Mouse (Mus musculus) MEL (cell line): ENCODE data around the gene Metap2. TPM values are rescaled to one million over a fixed set of nuclear protein-coding genes. Genes with fewer than 3 reads are reported as not detected.
A peak's percentile ranks its signal among the peaks of the same experiment; 100 is the strongest.

ENCODE experiments used
- DNase-seq: peaks from one replicate; pipeline ENCODE4 v3.0.0; 2011; ENCODE audit warnings: low read depth, low spot score
- H3K27ac ChIP-seq: 2 replicates; pipeline ENCODE4 v1.5.1; 2012; ENCODE audit warnings: low read depth, mild to moderate bottlenecking, control low read depth, low read length, moderate library complexity; ENCODE audit not compliant: control insufficient read depth
- H3K27me3 ChIP-seq, 2 experiments: fragments of 150-350 bp in 1 of 2; sonication (generic) in 1 of 2; 2 replicates each; pipeline ENCODE4 v1.6.1; 2012; ENCODE audit warnings: low read length in 2 of 2, mild to moderate bottlenecking in 2 of 2, improper control_type of control experiment in 1 of 2, moderate library complexity in 1 of 2; ENCODE audit not compliant: insufficient read depth in 2 of 2, control insufficient read depth in 1 of 2
- H3K36me3 ChIP-seq, 2 experiments: 2 replicates each; pipeline ENCODE4 v1.6.1; 2012 to 2014; ENCODE audit warnings: low read length in 2 of 2, improper control_type of control experiment in 1 of 2, inconsistent platforms in 1 of 2, mild to moderate bottlenecking in 1 of 2; ENCODE audit not compliant: insufficient read depth in 2 of 2, control insufficient read depth in 1 of 2
- H3K4me1 ChIP-seq, 2 experiments: fragments of 150-350 bp in 1 of 2; sonication (generic) in 1 of 2; 2 replicates each; pipeline ENCODE4 v1.6.1; 2012; ENCODE audit warnings: low read length in 2 of 2, improper control_type of control experiment in 1 of 2, mild to moderate bottlenecking in 1 of 2; ENCODE audit not compliant: insufficient read depth in 2 of 2, control insufficient read depth in 1 of 2
- H3K4me3 ChIP-seq, 2 experiments: fragments of 150-350 bp in 1 of 2; sonication (generic) in 1 of 2; 2 replicates each; pipeline ENCODE4 v1.5.1; 2012; ENCODE audit warnings: low read depth in 2 of 2, low read length in 2 of 2, mild to moderate bottlenecking in 2 of 2, moderate library complexity in 2 of 2, control low read depth in 1 of 2, improper control_type of control experiment in 1 of 2; ENCODE audit not compliant: control insufficient read depth in 1 of 2, insufficient read depth in 1 of 2
- H3K79me2 ChIP-seq: 2 replicates; pipeline ENCODE4 v1.6.1; 2012; ENCODE audit warnings: mild to moderate bottlenecking, low read length, moderate library complexity; ENCODE audit not compliant: control insufficient read depth, poor library complexity, insufficient read depth
- H3K9ac ChIP-seq: 2 replicates; pipeline ENCODE4 v1.6.1; 2012; ENCODE audit warnings: low read depth, mild to moderate bottlenecking, control low read depth, low read length, moderate library complexity; ENCODE audit not compliant: control insufficient read depth, poor library complexity, severe bottlenecking
- H3K9me3 ChIP-seq: fragments of 150-350 bp; sonication (generic); replicated peaks from 2 replicates; pipeline ENCODE4 v1.6.1; 2012; ENCODE audit warnings: mild to moderate bottlenecking, low read length, improper control_type of control experiment, moderate library complexity; ENCODE audit not compliant: insufficient read depth
- EP300 ChIP-seq, 2 experiments: IDR thresholded peaks; 2 replicates each; pipeline ENCODE4 v1.6.1; 2011; ENCODE audit warnings: improper control_type of control experiment in 2 of 2, low read length in 2 of 2, low read depth in 1 of 2, mild to moderate bottlenecking in 1 of 2
- ETS1 ChIP-seq: IDR thresholded peaks from 2 replicates; pipeline ENCODE4 v1.6.1; 2012; ENCODE audit warnings: low read depth, mild to moderate bottlenecking, inconsistent platforms, low read length, improper control_type of control experiment, moderate library complexity
- MAX ChIP-seq: IDR thresholded peaks from 2 replicates; pipeline ENCODE4 v1.6.1; 2011; ENCODE audit warnings: low read length, improper control_type of control experiment
- MAZ ChIP-seq: IDR thresholded peaks from 2 replicates; pipeline ENCODE4 v1.6.1; 2012; ENCODE audit warnings: low read depth, mild to moderate bottlenecking, inconsistent platforms, low read length, improper control_type of control experiment
- MEF2A ChIP-seq: IDR thresholded peaks from 2 replicates; pipeline ENCODE4 v1.6.1; 2014; ENCODE audit warnings: low read depth, mild to moderate bottlenecking, inconsistent platforms, low read length, improper control_type of control experiment; ENCODE audit not compliant: poor library complexity, insufficient replicate concordance, severe bottlenecking; ENCODE audit errors: extremely low read depth
- MXI1 ChIP-seq: IDR thresholded peaks from 2 replicates; pipeline ENCODE4 v1.6.1; 2011; ENCODE audit warnings: mild to moderate bottlenecking, low read depth, low read length, improper control_type of control experiment
- POLR2AphosphoS5 ChIP-seq: IDR thresholded peaks from 2 replicates; pipeline ENCODE4 v1.6.1; 2012; ENCODE audit warnings: low read depth, borderline replicate concordance, mild to moderate bottlenecking, inconsistent platforms, low read length, moderate library complexity, mixed read lengths
- SIN3A ChIP-seq: IDR thresholded peaks from 2 replicates; pipeline ENCODE4 v1.6.1; 2012; ENCODE audit warnings: low read length, improper control_type of control experiment, inconsistent platforms
- TAL1 ChIP-seq: IDR thresholded peaks from 2 replicates; pipeline ENCODE4 v1.6.1; 2012; ENCODE audit warnings: mild to moderate bottlenecking, inconsistent platforms, low read length, moderate library complexity, mixed read lengths
- TCF12 ChIP-seq: IDR thresholded peaks from 2 replicates; pipeline ENCODE4 v1.6.1; 2014; ENCODE audit warnings: low read depth, mild to moderate bottlenecking, inconsistent platforms, low read length, improper control_type of control experiment, moderate library complexity
- ZC3H11A ChIP-seq: IDR thresholded peaks from 2 replicates; pipeline ENCODE4 v1.6.1; 2012; ENCODE audit warnings: low read depth, mild to moderate bottlenecking, inconsistent platforms, low read length, improper control_type of control experiment
- ZKSCAN1 ChIP-seq: IDR thresholded peaks from 2 replicates; pipeline ENCODE4 v1.6.1; 2012; ENCODE audit warnings: low read depth, mild to moderate bottlenecking, inconsistent platforms, low read length, improper control_type of control experiment, moderate library complexity
- ZNF384 ChIP-seq: IDR thresholded peaks from 2 replicates; pipeline ENCODE4 v1.6.1; 2012; ENCODE audit warnings: low read depth, mild to moderate bottlenecking, inconsistent platforms, low read length, improper control_type of control experiment
- polyA plus RNA-seq, 2 experiments: library from polyadenylated mRNA; stranded (reverse) in 1 of 2; unstranded in 1 of 2; fragments of >175 nt in 1 of 2; fragments of >200 nt in 1 of 2; gene quantifications; 2 replicates each; pipeline versions ENCODE4 v1.2.1 to v1.2.4; 2012; ENCODE audit warnings: low replicate concordance in 2 of 2, low read depth in 1 of 2; ENCODE audit not compliant: insufficient read length in 2 of 2, insufficient read depth in 1 of 2, missing spikeins in 1 of 2
- total RNA-seq: library from RNA; depleted of rRNA; stranded (reverse); fragments of 300-350 nt; gene quantifications from 2 replicates; pipeline ENCODE4 v1.2.3, GENCODE M21; 2012

Metap2 gene
- total and polyA plus RNA-seq, 3 experiments: 326 to 2,567 (median 921) TPM

DNA sequence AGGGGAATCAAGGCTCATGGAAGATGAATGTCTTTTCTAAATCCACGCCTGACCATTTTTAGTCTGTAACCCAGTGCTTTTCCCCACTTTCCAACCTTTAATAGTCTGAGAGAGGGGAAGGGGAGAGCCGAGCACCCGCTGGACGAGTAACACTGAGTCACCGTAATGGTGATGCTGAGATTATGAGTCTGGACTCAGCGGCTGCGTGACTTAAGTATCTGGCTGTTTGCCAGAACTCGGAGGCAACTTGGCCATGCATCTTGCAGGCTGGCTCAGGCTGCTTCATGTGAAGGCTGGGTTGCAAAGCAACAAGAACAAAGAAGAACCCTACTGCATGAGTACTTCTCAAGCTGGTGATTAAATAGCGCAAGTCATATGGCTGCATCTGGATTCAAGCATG is 37.1 kb upstream of the Metap2 start:
- H3K27me3 ChIP-seq: no peaks in the 10 kb centered on the region
- H3K9ac ChIP-seq: no peak overlapping the region
- peaks cover 0 to 16% of the 10 kb centered on the region in 2 experiments; a peak in 3 of 4 replicates for H3K4me1 ChIP-seq
- peak overlapping the region; percentile 2 to 22; a peak in 2 of 4 replicates for H3K4me3 ChIP-seq
- H3K36me3 ChIP-seq: peaks cover 0 to 7% of the 10 kb centered on the region in 2 experiments; a peak in 2 of 4 replicates
- TF ChIP-seq MEF2A: no peak
- TF ChIP-seq EP300 (IDR thresholded peaks at IDR 0.05; ENCODE audit: low read depth in 1 of 2, low read length in 2 of 2): peak in 1 of 2 experiments; percentile 28; a peak in 1 of 4 replicates
- TF ChIP-seq MAZ: no peak
- TF ChIP-seq ETS1: peak; percentile 45; the same call in 1 of the 2 replicates
- TF ChIP-seq MXI1: 0 out of 2 replicates have a peak, but pooled peaks have one; percentile 39
- TF ChIP-seq TAL1: no peak
- TF ChIP-seq POLR2AphosphoS5: no peak
- H3K27ac ChIP-seq: no peak overlapping the region
- H3K79me2 ChIP-seq: no peaks in the 10 kb centered on the region
- peak; percentile 89 for DNase-seq
- H3K9me3 ChIP-seq: no peaks in the 10 kb centered on the region

DNA sequence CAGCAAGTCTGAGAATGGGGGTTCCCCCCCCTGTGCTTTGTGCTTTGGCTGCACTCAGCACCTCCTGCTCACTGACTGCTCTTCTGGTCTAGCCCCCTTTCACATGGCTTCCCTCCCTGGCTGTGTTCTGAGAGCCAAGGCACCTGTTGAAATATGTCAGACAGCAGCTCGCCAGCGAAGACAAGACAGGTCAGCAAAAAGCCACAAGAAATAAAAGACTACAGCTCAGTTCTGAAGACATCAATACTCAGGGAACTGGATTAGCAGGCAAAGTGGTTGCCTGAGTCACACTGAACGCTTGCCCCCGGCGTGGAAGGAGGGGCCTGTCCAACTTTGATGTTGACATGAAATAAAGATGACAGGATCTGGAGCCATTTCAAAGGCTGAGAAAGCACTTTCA is 36.0 kb upstream of the Metap2 start:
- Histone ChIP-seq H3K27me3 (no peaks in the 10 kb centered on the region), H3K9ac (peak overlapping the region; percentile 39; the same call in 1 of the 2 replicates), H3K9me3 (no peaks in the 10 kb centered on the region), H3K79me2 (no peaks in the 10 kb centered on the region), H3K27ac (no peak overlapping the region), H3K4me3 (peak overlapping the region; percentile 32 to 51), H3K36me3 (peaks cover 0 to 7% of the 10 kb centered on the region in 2 experiments; a peak in 2 of 4 replicates), H3K4me1 (peaks cover 0 to 16% of the 10 kb centered on the region in 2 experiments; a peak in 3 of 4 replicates)
- TF ChIP-seq ZKSCAN1 (no peak), MAX (no peak), ZC3H11A (no peak), SIN3A (peak; percentile 23; the same call in 1 of the 2 replicates), TAL1 (no peak), TCF12 (no peak)
- DNase-seq: peak; percentile 37

DNA sequence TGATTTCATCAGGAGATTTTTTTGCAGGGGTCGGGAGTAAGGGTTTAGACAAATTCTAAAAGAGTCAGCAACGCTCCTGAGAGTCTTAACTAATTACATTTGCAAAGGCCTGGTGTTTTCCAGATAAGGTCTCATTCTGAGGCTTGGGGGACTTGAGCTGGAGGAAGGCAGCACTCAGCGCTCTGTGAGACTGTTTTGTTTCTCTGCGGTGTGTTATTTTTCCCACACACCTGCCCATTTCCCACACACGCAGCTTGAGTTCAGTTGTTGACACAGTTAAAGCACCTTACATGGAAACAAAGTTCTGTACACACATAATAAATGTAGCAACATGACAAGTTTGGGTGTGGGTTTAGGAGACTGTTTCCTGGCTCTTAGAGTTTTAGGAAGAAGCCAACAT is 35.1 kb upstream of the Metap2 start:
- Histone ChIP-seq H3K9ac (no peak overlapping the region), H3K4me3 (no peak overlapping the region)
- DNase-seq: no peak

More for the DNA sequence above, 35.1 kb upstream of the Metap2 start:
- H3K36me3 ChIP-seq: peaks cover 0 to 7% of the 10 kb centered on the region in 2 experiments; a peak in 2 of 4 replicates
- no peaks in the 10 kb centered on the region for H3K79me2 ChIP-seq
- H3K27ac ChIP-seq: no peak overlapping the region
- peaks cover 0 to 16% of the 10 kb centered on the region in 2 experiments; a peak in 3 of 4 replicates for H3K4me1 ChIP-seq
- H3K27me3 ChIP-seq: no peaks in the 10 kb centered on the region
- TF ChIP-seq ZNF384 (peak; percentile 63), ZC3H11A (no peak)
- no peaks in the 10 kb centered on the region for H3K9me3 ChIP-seq
